Mouse (Mus musculus) left cerebral cortex, adult 8-10 months (tissue): ENCODE measurements at regions not wholly inside any gene's neighbourhood (a gene's known extent, or its start where the extent isn't known, plus 50 kb on each side); places are given as distances from the start of the nearest gene placed in this dataset.

Experiments
- DNase-seq, 2 experiments: peaks; one replicate each; pipeline ENCODE4 v3.0.0; 2022; ENCODE audit warnings: low spot score in 2 of 2

GRCm38 (mm10) chr7:58093523-58093922, 562.4 kb upstream of the Atp10a start:
- no peak for DNase-seq

GRCm38 (mm10) chr7:58078825-58079224, 569.0 kb upstream of the Gabra5 start:
- no peak for DNase-seq

GRCm38 (mm10) chr7:58032975-58033374, 523.1 kb upstream of the Gabra5 start:
- DNase-seq, result no peak

GRCm38 (mm10) chr7:58032111-58032510, 522.3 kb upstream of the Gabra5 start:
- peak in 1 of 2 experiments; percentile 8 for DNase-seq

- peak in 1 of 2 experiments; percentile 41 for DNase-seq
Observed at GRCm38 (mm10) chr7:57992406-57993223, 482.8 kb upstream of the Gabra5 start.

- DNase-seq, result no peak
Observed at GRCm38 (mm10) chr7:57983192-57983591, 473.3 kb upstream of the Gabra5 start.

GRCm38 (mm10) chr7:57966216-57966615, 456.4 kb upstream of the Gabra5 start:
- no peak for DNase-seq

- no peak for DNase-seq
Observed at GRCm38 (mm10) chr7:57958871-57959270, 449.0 kb upstream of the Gabra5 start.
